Mouse (Mus musculus) midbrain, embryonic 11.5 days (tissue): ENCODE measurements around the gene Cntn3. TPM values are rescaled to one million over a fixed set of nuclear protein-coding genes. Genes with fewer than 3 reads are reported as not detected.
A peak's percentile ranks its signal among the peaks of the same experiment; 100 is the strongest.

Source experiments
- ATAC-seq: fragments of 200-750 bp; cut with Nextera tagmentation; 2 replicates; pipeline ENCODE4 v1.8.0; 2017; ENCODE audit warnings: moderate TSS enrichment, moderate library complexity; ENCODE audit not compliant: low FRiP score
- DNase-seq: peaks from one replicate; pipeline ENCODE4 v3.0.0; 2015; ENCODE audit warnings: low spot score; ENCODE audit errors: missing footprints
- H3K27ac ChIP-seq: fragments of 300-500 bp; sonication (generic); 2 replicates; pipeline ENCODE4 v1.5.1; 2014; ENCODE audit warnings: low read depth, low read length
- H3K27me3 ChIP-seq: fragments of 300-500 bp; sonication (generic); 2 replicates; pipeline ENCODE4 v1.6.1; 2014; ENCODE audit warnings: mild to moderate bottlenecking, low read length, moderate library complexity, mixed read lengths; ENCODE audit not compliant: control insufficient read depth, insufficient read depth
- H3K36me3 ChIP-seq: fragments of 300-500 bp; sonication (generic); 2 replicates; pipeline ENCODE4 v1.6.1; 2014; ENCODE audit warnings: mild to moderate bottlenecking, low read length, moderate library complexity, mixed read lengths; ENCODE audit not compliant: control insufficient read depth, insufficient read depth
- H3K4me1 ChIP-seq: fragments of 300-500 bp; sonication (generic); 2 replicates; pipeline ENCODE4 v1.6.1; 2014; ENCODE audit warnings: low read length; ENCODE audit not compliant: control insufficient read depth, insufficient read depth
- H3K4me2 ChIP-seq: fragments of 300-500 bp; sonication (generic); 2 replicates; pipeline ENCODE4 v1.6.1; 2014; ENCODE audit warnings: mild to moderate bottlenecking, moderate library complexity
- H3K4me3 ChIP-seq: fragments of 300-500 bp; sonication (generic); 2 replicates; pipeline ENCODE4 v1.5.1; 2014; ENCODE audit warnings: low read depth, low read length
- H3K9ac ChIP-seq: fragments of 300-500 bp; sonication (generic); 2 replicates; pipeline ENCODE4 v1.6.1; 2014; ENCODE audit warnings: low read length
- H3K9me3 ChIP-seq: fragments of 300-500 bp; sonication (generic); 2 replicates; pipeline ENCODE4 v1.6.1; 2016; ENCODE audit warnings: low read length; ENCODE audit not compliant: control insufficient read depth
- WGBS: fragments of 180-500 bp; shearing (Covaris S2); extraction: QIAGEN DNeasy Blood & Tissue Kit; methylation state at CpG from one replicate; pipeline ENCODE4 v1.1.7; 2014; 5-methylcytosine and 5-hydroxymethylcytosine counted together
- polyA plus RNA-seq: library from polyadenylated mRNA; unstranded; fragments of >200 nt; fragmentation: Nextera tagmentation; extraction: Ambion mirVana; gene quantifications from 2 replicates; pipeline ENCODE4 v1.2.1, GENCODE M21; 2014

Cntn3 gene
- polyA plus RNA-seq, 1 experiment from 2014 or later = 1.4 TPM

- under 1% methylated on average over 55 of the region's 63 CpGs for WGBS
- H3K9me3 ChIP-seq = no peaks in the 10 kb centered on the region
- peak overlapping the region; percentile 79 for H3K4me2 ChIP-seq
- H3K36me3 ChIP-seq = no peaks in the 10 kb centered on the region
- no peak overlapping the region for H3K27ac ChIP-seq
- H3K9ac ChIP-seq = peak overlapping the region; percentile 64
- H3K4me1 ChIP-seq = peaks cover 4% of the 10 kb centered on the region; the same call in 1 of the 2 replicates
- H3K4me3 ChIP-seq = peak overlapping the region; percentile 50
- DNase-seq (peak; percentile 96), ATAC-seq (peak; percentile 99)
- peaks cover 2% of the 10 kb centered on the region; the same call in 1 of the 2 replicates for H3K27me3 ChIP-seq
Measured at GRCm38 (mm10) chr6:102564011-102564731, 8.7 kb downstream of the Cntn3 start.

GRCm38 (mm10) chr6:102563431-102563830, 9.5 kb downstream of the Cntn3 start:
- peak overlapping the region; percentile 64; the same call in 1 of the 2 replicates for H3K9ac ChIP-seq
- WGBS = 8% methylated on average over 7 of the region's 7 CpGs
- peak; percentile 90 for DNase-seq

GRCm38 (mm10) chr6:102557521-102557920, 15.4 kb downstream of the Cntn3 start:
- Histone ChIP-seq H3K27ac (no peak overlapping the region), H3K9me3 (no peaks in the 10 kb centered on the region), H3K36me3 (no peaks in the 10 kb centered on the region), H3K4me1 (no peaks in the 10 kb centered on the region), H3K27me3 (no peaks in the 10 kb centered on the region), H3K4me3 (no peak overlapping the region), H3K9ac (no peak overlapping the region), H3K4me2 (no peak overlapping the region)
- ATAC-seq (no peak), DNase-seq (no peak)
- 82% methylated on average over 3 of the region's 3 CpGs for WGBS

More at GRCm38 (mm10) chr6:102563431-102563830, 9.5 kb downstream of the Cntn3 start:
- peaks cover 2% of the 10 kb centered on the region; the same call in 1 of the 2 replicates for H3K27me3 ChIP-seq
- H3K36me3 ChIP-seq = no peaks in the 10 kb centered on the region
- peak overlapping the region; percentile 50 for H3K4me3 ChIP-seq
- H3K4me1 ChIP-seq = peaks cover 4% of the 10 kb centered on the region; the same call in 1 of the 2 replicates
- peak overlapping the region; percentile 79 for H3K4me2 ChIP-seq
- H3K9me3 ChIP-seq = no peaks in the 10 kb centered on the region
- ATAC-seq = no peak
- no peak overlapping the region for H3K27ac ChIP-seq

- ATAC-seq = no peak
- Histone ChIP-seq H3K36me3 (no peaks in the 10 kb centered on the region), H3K4me3 (no peak overlapping the region), H3K9me3 (no peaks in the 10 kb centered on the region), H3K9ac (no peak overlapping the region), H3K4me2 (no peak overlapping the region), H3K27ac (no peak overlapping the region), H3K4me1 (no peaks in the 10 kb centered on the region), H3K27me3 (no peaks in the 10 kb centered on the region)
- DNase-seq = no peak
- 81% methylated on average over 3 of the region's 3 CpGs for WGBS
Measured at GRCm38 (mm10) chr6:102556497-102556896, 16.4 kb downstream of the Cntn3 start.

GRCm38 (mm10) chr6:102555814-102556437, 17.0 kb downstream of the Cntn3 start:
- no peaks in the 10 kb centered on the region for H3K4me1 ChIP-seq
- no peak overlapping the region for H3K9ac ChIP-seq
- DNase-seq (no peak), ATAC-seq (no peak)
- 89% methylated on average over 4 of the region's 4 CpGs for WGBS
- no peak overlapping the region for H3K4me2 ChIP-seq
- H3K27ac ChIP-seq = no peak overlapping the region
- H3K9me3 ChIP-seq = no peaks in the 10 kb centered on the region
- H3K27me3 ChIP-seq = no peaks in the 10 kb centered on the region
- H3K4me3 ChIP-seq = no peak overlapping the region
- no peaks in the 10 kb centered on the region for H3K36me3 ChIP-seq

- no peaks in the 10 kb centered on the region for H3K4me1 ChIP-seq
- ATAC-seq (no peak), DNase-seq (no peak)
- whole genome bisulfite sequencing = 92% methylated on average over 3 of the region's 3 CpGs
- H3K4me3 ChIP-seq = no peak overlapping the region
- no peak overlapping the region for H3K9ac ChIP-seq
- no peaks in the 10 kb centered on the region for H3K9me3 ChIP-seq
- no peaks in the 10 kb centered on the region for H3K27me3 ChIP-seq
- H3K27ac ChIP-seq = no peak overlapping the region
- no peaks in the 10 kb centered on the region for H3K36me3 ChIP-seq
- H3K4me2 ChIP-seq = no peak overlapping the region
Measured at GRCm38 (mm10) chr6:102555067-102555657, 17.7 kb downstream of the Cntn3 start.

- 89% methylated on average over 7 of the region's 7 CpGs for WGBS
- ATAC-seq (no peak), DNase-seq (no peak)
Measured at GRCm38 (mm10) chr6:102541633-102542412, 31.1 kb downstream of the Cntn3 start.

GRCm38 (mm10) chr6:102535599-102535998, 37.3 kb downstream of the Cntn3 start:
- no peak overlapping the region for H3K4me3 ChIP-seq
- no peaks in the 10 kb centered on the region for H3K9me3 ChIP-seq
- DNase-seq = no peak
- no peak overlapping the region for H3K9ac ChIP-seq
- H3K4me2 ChIP-seq = no peak overlapping the region
- WGBS = 83% methylated on average over 4 of the region's 4 CpGs
- H3K27me3 ChIP-seq = no peaks in the 10 kb centered on the region
- no peak for ATAC-seq
- H3K4me1 ChIP-seq = no peaks in the 10 kb centered on the region
- H3K36me3 ChIP-seq = no peaks in the 10 kb centered on the region
- no peak overlapping the region for H3K27ac ChIP-seq

More at GRCm38 (mm10) chr6:102541633-102542412, 31.1 kb downstream of the Cntn3 start:
- H3K27me3 ChIP-seq = no peaks in the 10 kb centered on the region
- H3K9me3 ChIP-seq = no peaks in the 10 kb centered on the region
- H3K4me3 ChIP-seq = no peak overlapping the region
- no peaks in the 10 kb centered on the region for H3K4me1 ChIP-seq
- H3K27ac ChIP-seq = no peak overlapping the region
- H3K9ac ChIP-seq = no peak overlapping the region
- H3K36me3 ChIP-seq = no peaks in the 10 kb centered on the region
- no peak overlapping the region for H3K4me2 ChIP-seq
